Mouse (Mus musculus) liver, embryonic 11.5 days (tissue): ENCODE data around the gene 2010005H15Rik. TPM values are rescaled to one million over a fixed set of nuclear protein-coding genes. Genes with fewer than 3 reads are reported as not detected.
"Not testable (repeated sequence)": the region's sequence is repeated elsewhere in the genome, so short reads cannot be mapped to it uniquely, and the experiment has no call there.

ENCODE experiments used
- ATAC-seq: fragments of 200-750 bp; cut with Nextera tagmentation; replicated peaks from 2 replicates; pipeline ENCODE4 v1.8.0; 2017; ENCODE audit warnings: moderate number of reproducible peaks, mild to moderate bottlenecking, moderate TSS enrichment, moderate library complexity; ENCODE audit not compliant: low FRiP score
- DNase-seq: peaks from one replicate; pipeline ENCODE4 v3.0.0-alpha.2; 2017; ENCODE audit warnings: low spot score
- H3K27ac ChIP-seq: fragments of 300-500 bp; sonication (generic); 2 replicates; pipeline ENCODE4 v1.5.1; 2014; ENCODE audit warnings: mild to moderate bottlenecking, low read depth, low read length, control low read depth
- H3K27me3 ChIP-seq: fragments of 300-500 bp; sonication (generic); replicated peaks from 2 replicates; pipeline ENCODE4 v1.6.1; 2014; ENCODE audit warnings: low read length, mixed read lengths; ENCODE audit not compliant: control insufficient read depth, insufficient read depth
- H3K36me3 ChIP-seq: fragments of 300-500 bp; sonication (generic); 2 replicates; pipeline ENCODE4 v1.6.1; 2014; ENCODE audit warnings: mild to moderate bottlenecking, low read length, moderate library complexity, mixed read lengths; ENCODE audit not compliant: control insufficient read depth, insufficient read depth
- H3K4me1 ChIP-seq: fragments of 300-500 bp; sonication (generic); replicated peaks from 2 replicates; pipeline ENCODE4 v1.6.1; 2014; ENCODE audit warnings: low read length, mixed read lengths; ENCODE audit not compliant: control insufficient read depth, insufficient read depth
- H3K4me2 ChIP-seq: fragments of 300-500 bp; sonication (generic); 2 replicates; pipeline ENCODE4 v1.6.1; 2014; ENCODE audit warnings: mild to moderate bottlenecking, control low read depth, moderate library complexity
- H3K4me3 ChIP-seq: fragments of 300-500 bp; sonication (generic); 2 replicates; pipeline ENCODE4 v1.5.1; 2014; ENCODE audit warnings: low read depth, low read length, control low read depth
- H3K9ac ChIP-seq: fragments of 300-500 bp; sonication (generic); 2 replicates; pipeline ENCODE4 v1.6.1; 2014; ENCODE audit warnings: low read depth, low read length, control low read depth
- H3K9me3 ChIP-seq: fragments of 300-500 bp; sonication (generic); 2 replicates; pipeline ENCODE4 v1.6.1; 2016; ENCODE audit warnings: low read length, inconsistent platforms, mixed read lengths; ENCODE audit not compliant: control insufficient read depth
- WGBS: fragments of 180-500 bp; shearing (Covaris S2); extraction: QIAGEN DNeasy Blood & Tissue Kit; methylation state at CpG from one replicate; pipeline ENCODE4 v1.1.7; 2014; 5-methylcytosine and 5-hydroxymethylcytosine counted together
- polyA plus RNA-seq: library from polyadenylated mRNA; unstranded; fragments of >200 nt; fragmentation: Nextera tagmentation; extraction: Ambion mirVana; gene quantifications from 2 replicates; pipeline ENCODE4 v1.2.1, GENCODE M21; 2014

Gene 2010005H15Rik
- polyA plus RNA-seq, 1 experiment from 2014 or later = 1.3 TPM

- H3K4me2 ChIP-seq, H3K36me3 ChIP-seq, H3K4me3 ChIP-seq, DNase-seq, H3K9me3 ChIP-seq, H3K9ac ChIP-seq, H3K27me3 ChIP-seq, H3K4me1 ChIP-seq, H3K27ac ChIP-seq, ATAC-seq: not testable (repeated sequence)
- 77% methylated on average over 4 of the region's 4 CpGs for WGBS
Observed at GRCm38 (mm10) chr16:36276796-36277195, 55.5 kb downstream of the 2010005H15Rik start, which contains the start of gene Stfa1. Gene Stfa1, plus strand, starts transcription at chr16:36276951.

GRCm38 (mm10) chr16:36289140-36289539 is 67.9 kb downstream of the 2010005H15Rik start:
- no peaks in the 10 kb centered on the region for H3K9me3 ChIP-seq
- H3K4me1 ChIP-seq = no peaks in the 10 kb centered on the region
- DNase-seq (no peak), ATAC-seq (no peak)
- no peak overlapping the region for H3K27ac ChIP-seq
- no peak overlapping the region for H3K9ac ChIP-seq
- H3K36me3 ChIP-seq = no peaks in the 10 kb centered on the region
- WGBS = 73% methylated on average over 4 of the region's 4 CpGs
- H3K27me3 ChIP-seq = no peaks in the 10 kb centered on the region
- H3K4me3 ChIP-seq = no peak overlapping the region
- H3K4me2 ChIP-seq = no peak overlapping the region

Other genes with a start within 250 kb of the 2010005H15Rik start
- gene Kpna1, start 242.7 kb upstream of the 2010005H15Rik start, polyA plus RNA-seq = 53.6 and 63.6 TPM in 2 replicates
- 4.6 and 6.3 TPM in 2 replicates for gene Wdr5b, start 180.3 kb upstream of the 2010005H15Rik start, polyA plus RNA-seq
- gene Fam162a, start 149.9 kb upstream of the 2010005H15Rik start, polyA plus RNA-seq = 493 and 545 TPM in 2 replicates
- gene Ccdc58, start 149.8 kb upstream of the 2010005H15Rik start, polyA plus RNA-seq = 121 and 137 TPM in 2 replicates
- 0.10 TPM in 1 of 2 replicates, not detected in the other for gene Csta1, start 90.2 kb upstream of the 2010005H15Rik start, polyA plus RNA-seq
- 4.1 and 5.4 TPM in 2 replicates for gene Stfa2l1, start 64.7 kb upstream of the 2010005H15Rik start, polyA plus RNA-seq
- gene Gm5483, start 37.3 kb upstream of the 2010005H15Rik start, polyA plus RNA-seq = 21.3 and 24.8 TPM in 2 replicates
- gene Gm5416, start 11.1 kb upstream of the 2010005H15Rik start, polyA plus RNA-seq = not detected in 2 replicates
- gene Stfa1, start 55.5 kb downstream of the 2010005H15Rik start, polyA plus RNA-seq = 55.5 TPM in 2 replicates
- not detected in 2 replicates for gene BC117090, start 112.9 kb downstream of the 2010005H15Rik start, polyA plus RNA-seq
- gene BC100530, start 146.3 kb downstream of the 2010005H15Rik start, polyA plus RNA-seq = 45.0 and 59.4 TPM in 2 replicates
- gene Stfa2, start 187.0 kb downstream of the 2010005H15Rik start, polyA plus RNA-seq = 1.6 and 2.3 TPM in 2 replicates
- gene Stfa3, start 233.9 kb downstream of the 2010005H15Rik start, polyA plus RNA-seq = 4.7 and 7.4 TPM in 2 replicates